Mouse (Mus musculus): ENCODE data around the gene Dennd2a. TPM values are rescaled to one million over a fixed set of nuclear protein-coding genes. Genes with fewer than 3 reads are reported as not detected.
"Not testable (repeated sequence)": the region's sequence is repeated elsewhere in the genome, so short reads cannot be mapped to it uniquely, and the experiment has no call there.

Dennd2a gene
- total RNA-seq, 4 experiments from 2014 or later, result 22.0 to 27.0 (median 23.4) TPM

DNA sequence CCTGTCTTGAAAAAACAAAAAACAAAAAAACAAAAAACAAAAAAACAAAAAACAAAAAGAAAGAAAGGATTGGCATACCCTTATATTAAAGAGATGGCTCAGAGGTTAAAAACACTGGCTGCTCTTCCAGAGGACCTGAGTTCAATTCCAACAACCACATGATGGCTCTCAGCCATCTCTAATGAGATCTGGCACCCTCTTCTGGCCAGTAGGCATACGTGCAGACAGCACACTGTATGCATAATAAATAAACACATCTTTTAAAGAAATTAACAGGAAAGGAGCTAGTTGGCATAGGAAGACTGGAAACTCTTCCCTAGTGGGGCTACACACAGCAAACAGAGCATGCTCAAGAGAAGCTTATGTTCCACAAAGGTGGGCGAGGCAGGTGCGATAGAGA, 106.6 kb downstream of the Dennd2a start:
- DNase-seq (ENCODE audit: low spot score in 2 of 2), result no peak

DNA sequence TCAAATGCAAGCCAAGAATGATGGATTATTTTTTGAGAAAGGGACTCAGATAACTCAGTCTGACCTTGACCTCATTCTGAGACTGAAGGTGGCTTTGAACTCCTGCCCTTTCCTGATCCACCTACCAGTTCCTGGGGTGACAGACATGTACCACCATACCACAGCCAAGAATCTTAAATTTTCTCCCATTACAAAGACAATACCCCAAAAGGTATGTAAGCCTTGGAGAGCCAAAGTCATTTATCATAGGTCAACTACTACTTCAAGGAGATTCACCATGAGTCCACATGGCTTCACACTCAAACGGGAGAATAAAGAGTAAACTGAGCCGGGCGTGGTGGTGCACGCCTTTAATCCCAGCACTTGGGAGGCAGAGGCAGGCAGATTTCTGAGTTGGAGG, 107.1 kb downstream of the Dennd2a start:
- no peak for DNase-seq (ENCODE audit: low spot score in 2 of 2)

DNA sequence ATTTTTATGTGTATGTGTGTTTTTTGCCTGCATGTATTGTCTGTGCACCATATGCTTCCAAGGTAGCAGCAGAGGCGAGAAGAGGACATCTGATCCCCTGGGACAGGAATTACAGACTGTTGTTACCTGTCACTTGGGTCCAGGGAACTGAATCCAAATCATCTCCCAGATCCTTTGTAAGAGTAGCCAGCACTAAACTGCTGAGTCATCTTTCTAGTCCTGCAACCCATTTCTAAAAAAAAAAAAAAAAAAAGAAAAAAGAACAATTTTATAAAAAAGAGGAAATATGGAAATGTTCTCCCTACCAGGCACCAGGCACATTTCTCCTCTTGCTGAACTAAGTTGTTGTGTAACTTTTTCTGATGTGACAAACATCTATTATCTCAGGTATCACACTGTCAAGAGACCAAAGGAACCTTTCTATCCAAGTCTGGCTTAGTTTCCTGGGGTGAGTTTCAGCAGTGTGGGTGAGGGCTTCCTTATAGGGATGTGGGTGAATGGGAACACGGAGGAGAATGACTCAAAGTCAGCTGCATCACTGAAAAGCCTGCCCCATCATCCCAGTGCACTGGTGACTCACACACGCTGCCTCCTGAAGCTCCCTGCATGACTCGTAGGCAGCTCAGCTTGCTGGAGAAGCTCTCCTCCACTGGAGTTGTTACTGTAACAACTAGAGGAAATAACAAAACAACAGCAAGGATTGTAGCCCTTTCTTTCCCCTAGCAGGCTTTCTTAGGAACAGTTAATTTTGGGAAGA, 110.1 kb downstream of the Dennd2a start:
- peak in 1 of 2 experiments; percentile 76 for DNase-seq (ENCODE audit: low spot score in 2 of 2)

GRCm38 (mm10) chr6:39445801-39446572, 111.7 kb downstream of the Dennd2a start:
- no peak for DNase-seq (ENCODE audit: low spot score in 2 of 2)

- DNase-seq (ENCODE audit: low spot score in 2 of 2), result no peak
Observed at GRCm38 (mm10) chr6:39442786-39443287, 114.8 kb downstream of the Dennd2a start.

- no peak for DNase-seq (ENCODE audit: low spot score in 2 of 2)
Observed at GRCm38 (mm10) chr6:39440207-39440606, 117.5 kb downstream of the Dennd2a start.

DNA sequence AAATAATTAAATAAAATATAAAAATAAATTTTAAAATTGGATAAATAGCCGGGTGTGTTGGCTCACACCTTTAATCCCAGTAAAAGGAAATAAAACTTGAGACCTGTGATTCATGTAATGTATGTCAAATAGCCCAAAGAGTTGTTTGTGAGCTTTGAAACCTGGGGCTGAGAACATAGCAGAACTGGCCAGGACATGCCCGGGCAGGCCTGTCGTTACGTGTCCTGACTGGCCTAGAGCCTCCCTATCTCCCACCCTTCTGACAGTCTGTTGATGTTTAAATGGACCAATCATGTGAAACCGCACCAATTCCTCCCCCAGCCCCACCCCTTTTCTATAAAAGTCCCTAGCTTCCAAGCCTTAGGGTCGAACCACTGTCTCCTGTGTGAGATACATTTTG, 120.1 kb downstream of the Dennd2a start:
- not testable (repeated sequence) for DNase-seq (ENCODE audit: low spot score in 2 of 2)

GRCm38 (mm10) chr6:39435875-39436274, 121.8 kb downstream of the Dennd2a start:
- no peak for DNase-seq (ENCODE audit: low spot score in 2 of 2)

DNA sequence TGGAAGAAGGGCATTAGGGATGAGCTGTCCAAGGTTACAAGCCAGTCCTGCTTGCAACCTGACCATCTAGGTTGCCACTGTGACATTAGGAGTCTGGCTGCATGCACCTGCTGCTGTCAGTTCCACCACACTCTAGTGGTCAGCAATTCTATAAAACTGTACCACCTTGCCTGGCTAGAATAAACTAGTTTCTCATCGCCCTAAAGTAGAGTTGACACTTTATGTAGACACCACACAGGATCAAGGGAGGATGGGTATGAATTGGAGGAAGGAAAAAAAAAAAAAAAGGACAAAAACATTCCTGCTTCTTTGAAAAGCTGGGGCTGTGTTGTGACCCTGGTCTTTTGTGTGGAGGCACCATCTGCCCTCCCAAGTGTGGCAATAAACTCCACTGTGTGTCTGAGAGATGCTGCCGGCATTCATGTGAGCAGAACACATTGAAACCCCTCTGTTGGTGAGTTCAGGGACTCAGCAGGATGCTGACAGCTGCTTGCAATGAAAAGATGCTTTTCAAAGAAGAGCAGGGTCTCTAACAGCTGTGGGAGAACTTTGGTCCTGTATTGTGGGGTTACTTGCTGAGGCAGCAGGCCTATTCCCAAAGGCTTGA, 122.7 kb downstream of the Dennd2a start:
- DNase-seq (ENCODE audit: low spot score in 2 of 2), result no peak

DNA sequence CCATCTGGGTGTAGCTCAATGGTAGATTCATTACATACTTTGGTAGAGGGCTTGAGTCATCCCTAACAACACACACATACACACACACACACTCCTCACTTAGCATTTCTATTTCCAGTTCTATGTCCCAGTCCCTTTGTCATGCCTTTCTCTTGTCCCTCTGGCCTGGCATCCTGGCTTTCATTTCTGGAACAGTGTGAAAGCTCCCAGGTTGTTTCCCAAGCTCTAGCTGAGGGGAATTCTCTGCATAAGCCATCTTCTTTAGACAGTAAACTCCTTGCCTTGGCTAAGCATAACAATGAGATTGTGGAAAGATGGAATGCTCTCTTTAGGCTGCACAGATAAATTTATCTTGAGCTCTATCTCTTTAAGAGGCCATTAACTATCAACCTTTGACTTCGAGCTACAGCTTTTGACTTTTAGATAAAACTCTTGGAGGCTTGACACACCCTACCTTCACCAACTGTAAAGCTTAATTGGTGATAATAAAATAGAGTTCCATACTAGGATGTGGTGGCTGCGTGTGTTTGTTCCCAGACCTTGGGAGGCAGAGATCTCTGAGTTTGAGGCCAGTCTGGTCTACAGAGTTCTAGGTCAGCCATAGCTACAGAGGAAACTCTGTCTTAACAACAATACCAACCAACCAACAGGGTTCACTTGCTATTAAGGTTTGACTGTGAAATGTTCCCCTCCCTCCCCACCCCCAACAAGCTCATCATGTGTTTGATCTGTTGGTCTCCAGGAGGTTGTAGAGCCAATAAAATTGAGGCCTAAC, 123.4 kb downstream of the Dennd2a start:
- DNase-seq (ENCODE audit: low spot score in 2 of 2), result no peak

DNA sequence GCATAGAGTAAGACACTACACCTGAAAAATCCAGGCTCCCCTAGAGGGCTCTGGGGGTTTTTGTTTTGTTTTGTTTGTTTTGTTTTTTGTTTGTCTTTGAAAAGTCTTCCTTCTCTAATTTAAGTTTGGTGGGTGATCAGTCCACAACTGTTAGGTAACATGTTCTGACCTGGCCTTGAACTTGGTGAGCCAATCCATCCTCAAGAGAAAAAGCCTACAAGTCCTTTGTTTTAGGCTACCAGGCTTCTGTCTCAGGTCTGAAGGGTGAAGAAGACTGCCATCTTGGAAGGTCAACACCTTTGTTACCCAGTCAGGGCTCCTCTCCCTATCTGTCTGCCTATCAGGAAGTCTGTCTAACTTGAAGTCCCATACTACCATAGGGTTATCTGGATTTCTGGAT, 124.0 kb downstream of the Dennd2a start:
- DNase-seq (ENCODE audit: low spot score in 2 of 2), result no peak

DNA sequence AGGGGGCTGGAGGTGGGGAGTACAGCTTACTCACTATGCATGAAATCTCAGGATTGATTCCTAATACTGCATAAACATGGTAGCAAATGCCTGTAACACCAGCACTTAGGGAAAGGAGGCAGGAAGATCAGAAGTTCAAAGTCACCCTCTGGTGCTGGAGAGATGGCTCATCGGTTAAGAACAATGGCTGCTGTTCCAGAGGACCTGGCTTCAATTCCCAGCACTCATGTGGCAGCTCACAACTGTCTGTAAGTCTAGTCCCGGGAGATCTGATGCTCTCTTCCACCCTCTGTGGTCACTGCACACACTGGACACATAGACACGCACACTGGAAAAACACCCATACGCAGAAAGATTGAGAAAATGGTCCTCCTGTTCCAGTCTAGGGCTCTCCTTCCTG, 124.5 kb downstream of the Dennd2a start:
- DNase-seq (ENCODE audit: low spot score in 2 of 2), result no peak

DNA sequence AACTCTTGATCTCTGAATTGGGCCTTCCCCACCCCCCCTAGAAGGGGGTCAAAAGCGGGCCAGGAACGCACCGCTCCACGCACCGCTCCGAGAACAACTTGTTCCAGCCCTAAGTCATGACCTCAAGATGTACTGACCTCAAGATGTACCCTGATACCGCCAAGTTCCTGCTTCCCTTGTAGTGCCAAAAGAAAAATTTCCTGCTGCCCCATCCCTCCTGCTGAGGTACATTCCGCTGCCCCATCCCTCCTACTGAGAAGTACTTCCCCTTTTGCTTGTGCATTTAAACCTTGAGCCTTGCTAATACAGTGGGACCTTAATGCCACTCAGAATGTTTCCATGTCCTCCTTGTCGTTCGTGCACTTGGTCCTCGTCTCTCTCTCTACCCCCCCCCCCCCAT, 126.9 kb downstream of the Dennd2a start:
- DNase-seq (ENCODE audit: low spot score in 2 of 2), result no peak

DNA sequence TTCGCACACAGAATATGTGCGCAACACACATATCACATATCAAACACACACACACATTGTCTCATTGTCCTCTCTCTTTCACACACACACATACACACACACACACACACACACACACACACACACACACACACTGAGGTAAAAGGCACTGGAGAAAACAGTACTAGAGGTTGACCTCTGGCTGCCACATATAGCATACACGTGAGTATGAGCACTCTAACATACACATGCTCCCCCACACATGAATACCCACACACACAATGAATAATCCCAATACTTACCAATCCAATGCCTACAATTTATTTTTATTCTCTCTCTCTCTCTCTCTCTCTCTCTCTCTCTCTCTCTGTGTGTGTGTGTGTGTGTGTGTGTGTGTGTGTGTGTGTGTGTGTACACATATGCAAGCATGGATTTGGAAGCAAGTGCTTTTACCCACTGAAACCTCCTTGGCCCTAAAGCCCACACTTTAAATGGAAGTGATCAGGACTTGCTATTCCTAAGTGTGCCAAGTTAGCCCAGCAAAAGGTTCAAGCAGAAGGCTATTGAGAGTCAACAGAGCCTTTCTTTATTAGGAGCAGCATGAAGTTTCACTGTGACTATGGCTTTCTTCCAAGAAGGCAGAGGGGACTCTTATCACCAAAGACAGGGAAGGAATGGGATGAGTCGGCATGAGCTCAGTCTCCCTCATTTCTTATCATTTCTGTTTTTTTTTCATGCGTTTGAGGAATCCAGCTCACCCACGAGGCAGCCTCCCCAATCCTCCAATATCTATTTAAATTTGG, 128.5 kb downstream of the Dennd2a start:
- DNase-seq (ENCODE audit: low spot score in 2 of 2), result no peak

DNA sequence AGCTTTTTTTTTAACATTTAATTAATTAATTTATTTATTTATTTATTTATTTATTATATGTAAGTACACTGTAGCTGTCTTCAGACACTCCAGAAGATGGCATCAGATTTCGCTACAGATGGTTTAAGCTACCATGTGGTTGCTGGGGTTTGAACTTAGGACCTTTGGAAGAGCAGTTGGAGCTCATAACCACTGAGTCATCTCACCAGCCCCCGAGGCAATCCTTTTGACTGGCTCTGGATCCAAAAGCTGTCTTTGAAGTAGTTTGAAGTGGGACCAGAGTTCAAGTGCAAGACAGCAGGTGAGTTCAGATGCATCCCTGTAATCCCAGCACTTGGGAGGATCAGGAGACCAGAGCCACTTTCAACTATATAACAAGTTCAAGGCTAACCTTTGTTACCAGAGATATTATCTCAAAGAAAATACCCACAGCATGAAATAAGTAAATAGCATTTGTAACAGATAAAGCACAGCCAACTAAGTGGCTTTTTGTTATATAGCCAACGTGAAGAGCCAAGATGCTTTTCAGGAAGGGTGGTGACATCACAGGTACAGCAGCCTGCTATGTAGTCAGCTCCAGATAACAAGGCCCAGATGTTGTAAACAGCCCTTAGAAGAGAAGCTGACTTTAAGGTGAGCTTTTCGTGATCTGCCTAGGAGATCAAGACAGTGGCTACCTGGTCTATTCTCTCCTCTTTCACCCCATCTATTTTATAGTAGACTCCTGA, 130.2 kb downstream of the Dennd2a start:
- no peak for DNase-seq (ENCODE audit: low spot score in 2 of 2)

DNA sequence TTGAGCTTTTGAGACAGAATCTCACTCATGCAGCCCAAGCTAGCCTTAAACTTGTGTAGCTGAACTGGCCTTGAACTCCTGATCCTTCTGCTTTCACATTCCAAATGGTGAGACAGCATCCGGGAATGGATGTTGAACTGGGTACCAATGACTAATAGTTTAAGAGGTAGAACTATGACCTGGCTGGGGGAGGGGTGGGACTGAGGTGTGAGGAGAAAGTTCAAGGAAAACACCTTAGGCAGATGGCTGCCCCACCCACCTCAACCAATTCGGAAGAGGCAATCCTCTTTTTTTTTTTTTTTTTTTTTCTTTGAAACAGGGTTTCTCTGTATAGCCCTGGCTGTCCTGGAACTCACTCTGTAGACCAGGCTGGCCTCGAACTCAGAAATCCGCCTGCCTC, 130.9 kb downstream of the Dennd2a start:
- DNase-seq (ENCODE audit: low spot score in 2 of 2), result no peak

- no peak for DNase-seq (ENCODE audit: low spot score in 2 of 2)
Observed at GRCm38 (mm10) chr6:39425181-39425580, 132.5 kb downstream of the Dennd2a start.

DNA sequence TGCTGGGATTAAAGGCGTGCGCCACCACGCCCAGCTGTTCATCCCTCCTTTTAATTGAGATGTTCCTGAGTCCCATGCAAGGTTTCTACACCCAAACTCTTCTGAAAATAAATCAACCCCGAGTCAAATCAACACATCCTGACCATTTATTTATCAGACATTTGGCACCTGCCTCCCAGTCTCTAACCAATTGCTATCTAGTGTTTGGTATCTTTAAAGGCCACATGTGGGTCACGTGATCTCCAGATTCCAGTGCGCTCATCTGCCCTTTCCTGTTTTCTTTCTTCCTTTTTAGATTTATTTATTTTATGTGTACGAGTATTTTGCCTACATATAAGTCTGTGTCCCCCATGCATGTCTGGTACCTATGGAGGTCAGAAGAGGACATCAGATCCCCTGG, 134.0 kb downstream of the Dennd2a start:
- DNase-seq (ENCODE audit: low spot score in 2 of 2), result no peak

DNA sequence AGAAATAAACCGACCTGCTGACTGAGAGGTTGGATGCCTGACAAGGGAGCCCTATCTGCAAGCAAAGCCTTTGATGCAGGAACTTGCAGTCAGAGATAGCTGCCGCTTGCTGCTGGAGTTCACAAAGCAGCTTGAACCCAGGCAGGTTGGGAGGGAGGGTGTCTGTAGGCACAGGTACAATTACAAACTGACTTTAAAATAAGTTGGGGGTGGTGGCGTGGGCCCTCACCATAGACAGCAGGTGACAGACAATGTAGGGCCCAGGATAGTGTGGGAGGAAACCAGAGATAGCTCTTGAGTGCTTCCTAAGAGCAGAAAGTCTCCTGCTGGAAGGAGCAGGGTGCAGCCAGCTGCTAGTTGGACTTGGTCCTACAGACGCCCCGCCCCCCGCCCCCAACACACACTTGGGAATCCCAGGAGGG, 134.5 kb downstream of the Dennd2a start:
- DNase-seq (ENCODE audit: low spot score in 2 of 2), result peak in 1 of 2 experiments; percentile 52

GRCm38 (mm10) chr6:39420867-39421266, 136.8 kb downstream of the Dennd2a start:
- DNase-seq (ENCODE audit: low spot score in 2 of 2), result no peak

Measured in left cerebral cortex, adult 8-10 months (tissue).